Mouse (Mus musculus) spleen, postnatal 36 days (tissue): ENCODE measurements around the gene Cmss1.

Source experiments
- DNase-seq, 2 experiments: peaks; one replicate each; pipeline ENCODE4 v3.0.0; 2022; ENCODE audit warnings: low spot score in 2 of 2, mixed read lengths in 1 of 2

Gene Cmss1

GRCm38 (mm10) chr16:57515636-57516035 is 91.0 kb downstream of the Cmss1 start:
- DNase-seq: no peak

GRCm38 (mm10) chr16:57514371-57514770 is 92.3 kb downstream of the Cmss1 start:
- DNase-seq: no peak

DNA sequence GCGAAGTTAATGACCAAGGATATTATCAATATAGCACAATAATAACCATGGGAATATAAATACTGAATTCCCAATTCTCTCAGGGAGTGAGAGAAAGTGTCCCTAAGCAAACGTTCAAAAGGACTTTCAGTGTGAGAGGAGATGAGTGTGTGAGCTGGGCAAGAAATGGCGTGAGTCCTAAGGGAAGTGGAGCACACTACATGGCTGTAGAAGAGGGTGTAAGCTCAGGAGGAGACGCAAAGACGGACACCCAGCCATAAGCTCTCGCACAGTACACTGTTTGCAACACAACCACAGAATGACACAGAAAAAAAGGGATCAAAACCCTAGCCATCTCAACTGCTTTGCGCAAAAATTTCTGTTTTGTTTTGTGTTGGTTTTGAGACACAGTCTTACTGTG is 93.1 kb downstream of the Cmss1 start:
- no peak for DNase-seq

DNA sequence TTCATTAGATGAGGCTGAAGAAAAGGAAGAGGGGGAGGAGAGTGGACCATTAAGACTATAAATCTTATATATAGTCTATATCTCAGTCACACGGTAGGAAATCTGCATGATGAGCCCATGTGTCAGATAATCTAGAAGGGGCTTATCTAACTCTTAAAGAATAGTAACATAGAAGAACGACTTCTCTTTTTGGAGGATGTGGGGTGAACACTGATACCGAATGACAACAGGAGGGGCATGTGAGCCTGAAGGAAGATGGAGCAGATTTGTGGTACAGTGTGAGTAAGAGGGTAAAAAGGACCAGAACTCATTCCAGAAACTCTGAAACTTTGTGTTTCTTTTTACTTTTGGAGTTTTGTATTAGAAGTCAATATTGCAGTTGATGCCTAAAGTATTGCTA is 97.6 kb downstream of the Cmss1 start:
- DNase-seq: no peak

DNA sequence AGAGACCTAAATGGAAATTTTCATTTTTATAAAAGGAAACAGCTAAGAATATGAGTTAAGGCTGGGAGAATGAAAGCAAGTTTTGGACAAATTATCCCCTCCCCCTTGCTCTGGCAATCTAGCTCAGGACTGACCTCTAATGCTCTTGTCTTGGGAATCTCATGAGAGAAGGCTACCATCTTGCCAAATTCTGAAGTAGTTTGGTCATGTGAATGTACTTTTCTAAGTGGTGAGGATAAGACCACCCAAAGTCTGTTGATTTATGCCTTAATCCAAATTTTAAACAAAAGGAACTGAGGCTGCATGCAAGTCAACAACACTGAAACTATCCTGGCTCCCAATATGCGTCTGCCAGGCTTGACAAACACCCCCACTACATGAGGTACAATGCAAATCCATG is 98.3 kb downstream of the Cmss1 start:
- no peak for DNase-seq

DNA sequence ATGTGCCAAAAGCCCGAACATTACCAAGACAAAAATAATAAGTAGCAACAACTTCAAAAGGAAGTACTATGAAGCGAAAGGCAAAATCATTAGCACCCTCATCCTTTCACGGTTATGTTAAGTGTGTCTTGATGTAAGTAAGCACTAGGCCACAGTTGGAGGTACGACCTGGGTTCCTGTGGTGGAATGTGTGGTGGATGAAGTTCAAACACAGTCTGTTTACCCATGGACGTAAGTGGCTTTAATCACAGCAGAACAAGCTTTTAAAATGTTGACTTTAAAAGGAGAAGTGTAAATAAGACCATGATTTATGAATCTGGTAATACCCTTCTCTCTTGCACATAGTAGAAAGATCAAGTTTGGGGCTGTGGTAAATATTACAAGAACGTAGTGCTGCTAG is 100.5 kb downstream of the Cmss1 start:
- DNase-seq: no peak

DNA sequence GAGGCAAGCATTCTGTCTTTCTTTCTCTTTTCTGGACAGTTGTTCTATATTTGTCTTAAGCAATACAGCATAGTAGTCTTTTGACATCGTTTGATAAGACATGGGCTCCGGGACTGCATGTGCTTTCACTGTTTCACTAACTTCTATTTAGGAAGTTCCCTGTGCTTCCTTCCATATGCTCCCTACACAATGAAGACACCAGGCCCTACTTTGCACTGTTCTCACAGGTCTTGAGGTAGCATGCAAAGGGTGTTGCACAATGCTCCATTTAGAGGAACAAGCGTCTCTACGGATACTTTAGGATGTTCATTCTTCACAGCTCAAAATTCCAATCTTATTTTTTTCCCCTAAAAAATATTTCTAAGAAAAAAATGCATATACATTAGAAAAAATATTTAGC is 101.9 kb downstream of the Cmss1 start:
- DNase-seq: no peak

DNA sequence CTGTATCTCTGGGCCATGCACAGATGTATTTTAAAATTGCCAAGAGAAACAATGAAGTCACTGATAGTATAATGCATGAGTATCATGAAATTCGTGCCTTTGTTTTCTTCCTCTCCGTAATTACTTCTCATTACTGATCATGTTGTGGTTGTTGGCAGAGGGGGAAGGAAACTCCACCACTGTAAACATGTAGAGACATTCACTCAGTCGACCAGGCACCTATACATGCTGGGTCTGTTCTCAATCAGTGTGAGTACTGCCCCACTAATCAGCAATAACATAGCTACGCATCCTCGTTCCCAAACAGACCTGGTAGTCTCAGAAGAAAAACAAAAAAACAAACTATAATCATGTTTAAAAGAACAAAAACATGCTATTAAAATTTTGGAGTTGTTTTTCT is 103.9 kb downstream of the Cmss1 start:
- no peak for DNase-seq

DNA sequence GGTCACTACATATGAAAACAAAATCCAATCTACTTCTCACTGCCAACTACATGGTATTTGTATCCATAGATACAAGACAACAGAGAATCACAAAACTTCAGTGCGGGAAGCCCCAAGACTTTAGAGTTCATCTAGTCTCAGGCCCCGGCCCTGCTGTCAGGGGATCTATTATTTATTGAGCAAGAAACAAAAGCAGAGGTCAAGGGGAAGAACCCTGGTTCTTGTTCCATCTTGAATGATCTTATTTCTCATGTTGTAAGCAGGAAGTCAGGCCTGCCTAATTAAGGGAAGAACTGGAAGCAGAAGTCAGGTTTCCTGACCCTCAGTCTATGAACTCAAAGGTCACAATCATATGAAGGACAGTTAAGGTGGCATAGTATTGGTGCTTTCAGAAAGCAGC is 104.4 kb downstream of the Cmss1 start:
- peak; percentile 17 to 33 for DNase-seq

GRCm38 (mm10) chr16:57500851-57501250 is 105.8 kb downstream of the Cmss1 start:
- no peak for DNase-seq

- no peak for DNase-seq
Measured at GRCm38 (mm10) chr16:57496437-57497173, 110.1 kb downstream of the Cmss1 start.

- DNase-seq: no peak
Measured at GRCm38 (mm10) chr16:57495476-57496203, 111.0 kb downstream of the Cmss1 start.

DNA sequence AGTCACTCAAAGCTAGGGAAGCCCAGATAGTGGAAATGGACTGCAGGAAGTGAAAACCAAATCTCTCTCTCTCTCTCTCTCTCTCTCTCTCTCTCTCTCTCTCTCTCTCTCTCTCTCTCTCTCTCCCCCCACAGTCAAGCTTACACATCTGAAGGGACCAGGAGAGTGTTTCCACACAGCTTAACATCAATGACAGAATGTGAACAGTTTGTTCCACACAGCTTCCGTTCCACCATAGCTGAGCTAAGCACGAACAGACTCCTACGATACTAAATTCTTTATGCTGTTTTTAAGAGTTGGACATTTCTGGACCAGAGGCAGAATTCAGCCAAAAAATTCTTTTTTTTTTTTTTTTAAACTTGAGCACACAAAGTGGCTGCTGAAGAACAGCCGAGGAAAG is 114.8 kb downstream of the Cmss1 start:
- no peak for DNase-seq

- DNase-seq: no peak
Measured at GRCm38 (mm10) chr16:57490691-57491090, 116.0 kb downstream of the Cmss1 start.

- no peak for DNase-seq
Measured at GRCm38 (mm10) chr16:57488661-57489060, 118.0 kb downstream of the Cmss1 start.

GRCm38 (mm10) chr16:57486266-57486665 is 120.4 kb downstream of the Cmss1 start:
- no peak for DNase-seq

DNA sequence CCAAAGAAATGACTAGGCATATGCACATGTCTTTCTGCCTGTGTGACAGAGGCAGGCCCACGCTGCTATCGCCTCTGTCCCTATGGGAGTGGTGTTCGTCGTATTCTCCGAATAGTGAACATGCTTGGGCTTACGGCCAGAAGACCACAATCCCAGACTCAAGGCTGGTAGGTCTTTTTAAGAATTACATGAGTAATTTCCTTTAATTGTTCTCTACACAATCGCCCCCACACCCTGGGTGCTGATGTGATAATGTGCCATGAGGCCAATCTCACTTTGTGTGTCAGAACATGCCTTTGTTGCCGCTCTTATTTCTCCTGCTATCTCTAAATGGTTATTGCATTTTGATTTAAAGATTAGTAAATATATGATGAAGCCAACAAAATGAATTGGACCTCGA is 121.4 kb downstream of the Cmss1 start:
- no peak for DNase-seq

DNA sequence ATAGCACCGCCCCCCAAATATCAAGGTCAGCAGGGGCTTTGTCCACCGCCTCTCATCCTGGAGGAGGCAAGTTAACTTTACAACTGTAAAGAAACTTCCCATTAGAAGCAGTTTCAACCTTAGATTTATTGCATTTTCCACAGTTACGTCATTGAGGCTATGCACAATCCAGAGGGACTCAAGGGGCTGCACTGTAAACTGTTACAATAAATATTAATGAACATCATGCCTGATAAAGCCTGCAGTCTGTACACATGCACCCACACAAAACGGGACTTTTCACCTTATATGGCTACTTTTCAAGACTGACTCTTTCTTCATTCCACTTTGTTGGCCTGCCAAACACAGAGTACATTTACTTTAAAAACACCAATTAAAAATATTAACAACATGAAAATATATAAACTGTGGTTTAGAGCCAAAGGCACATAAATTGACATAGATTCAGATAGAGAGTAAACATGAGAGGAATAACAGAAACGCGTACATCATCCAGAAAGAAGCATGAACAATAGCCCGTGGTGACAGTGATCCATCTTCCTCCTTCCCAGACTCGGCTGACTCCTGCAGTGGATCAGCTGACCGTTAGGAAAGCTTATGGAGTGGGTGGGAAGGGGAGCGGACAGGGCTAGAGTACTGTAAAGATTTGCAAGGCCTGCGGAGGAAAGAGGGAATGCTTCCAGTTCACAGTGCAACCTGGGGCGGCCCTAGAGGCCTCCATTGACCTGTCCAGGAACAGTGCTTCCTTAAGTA is 122.4 kb downstream of the Cmss1 start:
- DNase-seq: no peak

- DNase-seq: no peak
Measured at GRCm38 (mm10) chr16:57483503-57483902, 123.2 kb downstream of the Cmss1 start.

GRCm38 (mm10) chr16:57482911-57483310 is 123.8 kb downstream of the Cmss1 start:
- no peak for DNase-seq

- DNase-seq: peak in 1 of 2 experiments; percentile 26
Measured at GRCm38 (mm10) chr16:57482264-57482663, 124.4 kb downstream of the Cmss1 start.

GRCm38 (mm10) chr16:57479776-57480175 is 126.9 kb downstream of the Cmss1 start:
- no peak for DNase-seq

DNA sequence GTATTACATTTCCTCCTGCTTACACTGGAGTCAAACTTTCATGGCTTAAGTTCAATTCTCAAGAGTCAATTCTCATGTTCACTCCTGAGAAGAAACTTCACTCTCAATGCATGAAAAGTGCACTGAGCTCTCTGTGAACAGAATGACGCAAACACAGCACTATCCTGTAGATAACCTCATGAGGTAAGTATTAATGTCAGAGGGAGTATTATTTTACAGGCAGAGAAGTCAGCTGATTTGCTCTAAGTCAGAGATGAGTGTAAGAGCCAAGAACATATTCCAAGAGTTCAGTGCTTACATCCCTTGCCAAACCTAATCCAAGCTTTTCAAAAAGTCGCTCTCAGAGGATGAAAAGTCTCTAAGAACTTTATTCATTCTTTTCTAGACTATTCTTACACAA is 128.2 kb downstream of the Cmss1 start:
- DNase-seq: no peak
